8 mouse cellular contexts compared by ENCODE assay signal in the genomic region with DNA sequence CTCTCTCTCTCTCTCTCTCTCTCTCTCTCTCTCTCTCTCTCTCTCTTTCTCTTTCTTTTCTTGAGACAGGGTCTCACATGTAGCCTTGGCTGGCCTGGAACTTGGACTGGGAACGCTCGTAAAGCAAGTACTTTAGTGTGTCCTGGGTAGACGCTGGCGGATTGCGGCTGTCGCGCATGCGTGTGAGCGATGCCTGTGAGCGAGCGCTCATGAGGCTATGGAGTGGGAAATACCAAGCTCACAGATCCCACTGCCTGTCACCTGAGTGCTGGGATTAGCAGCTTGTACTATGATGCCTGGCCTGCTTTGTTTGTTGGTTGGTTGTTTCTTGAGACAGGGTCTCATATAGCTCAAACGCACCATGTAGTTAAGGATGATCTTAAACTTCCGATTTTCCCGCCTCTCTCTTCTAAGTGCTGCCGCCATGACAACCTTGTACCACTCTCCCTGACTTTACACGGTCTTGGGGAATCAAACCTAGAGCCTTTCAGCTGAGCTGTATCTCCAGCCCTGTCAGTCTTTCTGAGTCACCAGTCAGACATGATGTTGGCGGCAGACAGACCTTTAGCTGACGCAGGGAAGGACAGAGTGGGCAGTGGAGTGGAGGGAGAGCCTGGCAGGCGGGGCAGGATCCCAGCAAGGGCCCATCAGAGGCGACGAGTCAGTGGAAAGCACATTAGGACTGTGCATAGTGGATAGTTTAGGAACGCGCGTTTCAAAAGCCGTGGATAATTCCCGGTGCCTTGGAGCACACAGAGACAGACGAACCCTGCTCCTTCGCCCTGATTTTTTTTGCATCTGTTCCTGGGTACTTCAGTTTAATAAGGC. TPM values are rescaled to one million over a fixed set of nuclear protein-coding genes. Genes with fewer than 3 reads are reported as not detected.
A peak's percentile ranks its signal among the peaks of the same experiment; 100 is the strongest.
DNase-seq lines count a peak whose midpoint lies in the region; ATAC-seq and TF ChIP-seq lines count a peak whose summit lies in the region.

No protein-coding gene starts in this region.

- no peak overlapping the region for H3K9ac ChIP-seq in kidney, postnatal 0 days (ENCODE audit: low read depth, low read length)
- H3K9ac ChIP-seq in forebrain, postnatal 0 days: no peak overlapping the region
- H3K9ac ChIP-seq in midbrain, embryonic 12.5 days (replicated peaks): no peak overlapping the region

- H3K27ac ChIP-seq in kidney, postnatal 0 days: no peak overlapping the region
- H3K27ac ChIP-seq in forebrain, postnatal 0 days (ENCODE audit: low read depth, low read length): no peak overlapping the region
- H3K27ac ChIP-seq in midbrain, embryonic 12.5 days (replicated peaks): no peak overlapping the region

- H3K4me1 ChIP-seq in kidney, postnatal 0 days (replicated peaks; ENCODE audit: insufficient read depth, low read length): 0 out of 2 replicates have a peak, but pooled peaks cover 10% of the 10 kb centered on the region
- H3K4me1 ChIP-seq in forebrain, postnatal 0 days (ENCODE audit: insufficient read depth): peaks cover 3% of the 10 kb centered on the region; the same call in 1 of the 2 replicates
- H3K4me1 ChIP-seq in midbrain, embryonic 12.5 days: no peaks in the 10 kb centered on the region

- no peaks in the 10 kb centered on the region for H3K27me3 ChIP-seq in kidney, postnatal 0 days (ENCODE audit: insufficient read depth, low read length)
- no peaks in the 10 kb centered on the region for H3K27me3 ChIP-seq in forebrain, postnatal 0 days (ENCODE audit: insufficient read depth, low read length)
- no peaks in the 10 kb centered on the region for H3K27me3 ChIP-seq in midbrain, embryonic 12.5 days

- 54% methylated on average over 28 of the region's 28 CpGs for WGBS in kidney, postnatal 0 days
- 63% methylated on average over 28 of the region's 28 CpGs for WGBS in forebrain, postnatal 0 days
- 64% methylated on average over 28 of the region's 28 CpGs for WGBS in midbrain, embryonic 12.5 days

- H3K9me3 ChIP-seq in kidney, postnatal 0 days (replicated peaks; ENCODE audit: low read length): no peaks in the 10 kb centered on the region
- 0 out of 2 replicates have a peak, but pooled peaks cover under 1% of the 10 kb centered on the region for H3K9me3 ChIP-seq in forebrain, postnatal 0 days (ENCODE audit: low read length)
- H3K9me3 ChIP-seq in midbrain, embryonic 12.5 days: no peaks in the 10 kb centered on the region

- peak overlapping the region; percentile 19 for H3K4me2 ChIP-seq in kidney, postnatal 0 days (ENCODE audit: low read length)
- H3K4me2 ChIP-seq in forebrain, postnatal 0 days (ENCODE audit: low read depth): peak overlapping the region; percentile 27
- H3K4me2 ChIP-seq in midbrain, embryonic 12.5 days (replicated peaks): peak overlapping the region; percentile 41

- ATAC-seq in kidney, postnatal 0 days (replicated peaks; ENCODE audit: low FRiP score, low read depth): no peak
- ATAC-seq in forebrain, postnatal 0 days: peak; percentile 54; the same call in 1 of the 2 replicates
- 0 out of 2 replicates have a peak, but pooled peaks have one; percentile 56 for ATAC-seq in midbrain, embryonic 12.5 days (ENCODE audit: low FRiP score, low read depth)

- DNase-seq in kidney, postnatal 0 days (ENCODE audit: low spot score): no peak
- no peak for DNase-seq in kidney, postnatal 10 days
- DNase-seq in adrenal gland, postnatal 25 days: peak; percentile 55
- peak; percentile 51 for DNase-seq in forebrain, postnatal 0 days
- DNase-seq in frontal cortex, postnatal 36 days (ENCODE audit: low spot score in 2 of 2): no peak
- no peak for DNase-seq in B cell, adult 2 months
- no peak for DNase-seq in left cerebral cortex, adult 11 months (ENCODE audit: low spot score)

- no peak overlapping the region for H3K4me3 ChIP-seq in kidney, postnatal 0 days (replicated peaks; ENCODE audit: low read depth, low read length)
- H3K4me3 ChIP-seq in forebrain, postnatal 0 days (ENCODE audit: low read depth, low read length): no peak overlapping the region
- H3K4me3 ChIP-seq in midbrain, embryonic 12.5 days: peak overlapping the region; percentile 16; the same call in 1 of the 2 replicates

- H3K36me3 ChIP-seq in kidney, postnatal 0 days (ENCODE audit: insufficient read depth, low read length): no peaks in the 10 kb centered on the region
- H3K36me3 ChIP-seq in forebrain, postnatal 0 days (ENCODE audit: insufficient read depth): no peaks in the 10 kb centered on the region
- no peaks in the 10 kb centered on the region for H3K36me3 ChIP-seq in midbrain, embryonic 12.5 days

- no peak for TF ChIP-seq CTCF in kidney, postnatal 0 days (IDR thresholded peaks at IDR 0.05; ENCODE audit: low read depth)
- TF ChIP-seq CTCF in forebrain, postnatal 0 days (IDR thresholded peaks at IDR 0.05; ENCODE audit: low read depth): no peak

RNA-seq across cellular contexts. Expression of gene Hipk2, which starts 50.4 kb away (rescaled TPM):
- polyA plus RNA-seq in kidney, postnatal 0 days (2015; fragmentation: Nextera tagmentation; extraction: Ambion mirVana): 20.4 and 23.1 TPM in 2 replicates
- 137 TPM in 2 replicates for total RNA-seq in adrenal gland, postnatal 25 days (2021)
- 22.8 and 28.6 TPM in 2 replicates for total RNA-seq in forebrain, postnatal 0 days (2014; rRNA removed)
- polyA plus RNA-seq in forebrain, postnatal 0 days (2015; fragmentation: Nextera tagmentation; extraction: Ambion mirVana): 7.2 and 17.8 TPM in 2 replicates
- 36.7 and 40.4 TPM in 2 replicates for polyA plus RNA-seq in midbrain, embryonic 12.5 days (2016; fragmentation: Nextera tagmentation; extraction: Ambion mirVana)

RNA-seq across cellular contexts. Expression of gene Tbxas1, which starts 51.1 kb away (rescaled TPM):
- polyA plus RNA-seq in kidney, postnatal 0 days (2015; fragmentation: Nextera tagmentation; extraction: Ambion mirVana): 9.7 and 10.5 TPM in 2 replicates
- total RNA-seq in adrenal gland, postnatal 25 days (2021): 5.3 and 7.8 TPM in 2 replicates
- 1.5 and 1.8 TPM in 2 replicates for total RNA-seq in forebrain, postnatal 0 days (2014; rRNA removed)
- polyA plus RNA-seq in forebrain, postnatal 0 days (2015; fragmentation: Nextera tagmentation; extraction: Ambion mirVana): 1.9 and 2.0 TPM in 2 replicates
- 2.2 TPM in 2 replicates for polyA plus RNA-seq in midbrain, embryonic 12.5 days (2016; fragmentation: Nextera tagmentation; extraction: Ambion mirVana)

Comparison
In these comparisons a context has a peak if more than half of its experiments do, and no peak if none do; other contexts are left out.
1. DNase-seq: peak in adrenal gland, postnatal 25 days (single experiment) and forebrain, postnatal 0 days (single experiment); none in kidney, postnatal 0 days (single experiment), kidney, postnatal 10 days (single experiment), frontal cortex, postnatal 36 days (0 of 2), B cell, adult 2 months (0 of 2) and left cerebral cortex, adult 11 months (single experiment).
2. Peak in every context shown above with its lines, with median percentiles within 50 percentile points of each other: H3K4me2 ChIP-seq.